Mouse (Mus musculus): ENCODE data around the gene Olfr992. TPM values are rescaled to one million over a fixed set of nuclear protein-coding genes. Genes with fewer than 3 reads are reported as not detected.
"Not testable (repeated sequence)": the region's sequence is repeated elsewhere in the genome, so short reads cannot be mapped to it uniquely, and the experiment has no call there.

The Olfr992 gene
- polyA plus RNA-seq (2016; fragmentation: Nextera tagmentation; extraction: Ambion mirVana): not detected in 2 replicates

GRCm38 (mm10) chr2:85409369-85409768 is at the start of gene Olfr992:
TSS of gene Olfr992 (minus strand) at chr2:85409469.
- no peaks in the 10 kb centered on the region for H3K4me1 ChIP-seq
- no peaks in the 10 kb centered on the region for H3K27me3 ChIP-seq (ENCODE audit: low read depth, poor library complexity, severe bottlenecking)
- no peak within 1 kb of the TSS for H3K27ac ChIP-seq (replicated peaks)
- no peak for DNase-seq (ENCODE audit: low spot score)
- H3K4me3 ChIP-seq: no peak within 1 kb of the TSS
- WGBS: 65% methylated on average over 2 of the region's 2 CpGs
- no peaks in the 10 kb centered on the region for H3K36me3 ChIP-seq
- no peaks in the 10 kb centered on the region for H3K9me3 ChIP-seq (replicated peaks)

GRCm38 (mm10) chr2:85443539-85443938 is 34.3 kb upstream of the Olfr992 start, which contains the start of gene Olfr995:
TSS of gene Olfr995 (minus strand) at chr2:85443639.
- Histone ChIP-seq H3K36me3 (no peaks in the 10 kb centered on the region), H3K27me3 (ENCODE audit: low read depth, poor library complexity, severe bottlenecking) (no peaks in the 10 kb centered on the region), H3K4me1 (no peaks in the 10 kb centered on the region), H3K27ac (replicated peaks) (no peak within 1 kb of the TSS), H3K4me3 (no peak within 1 kb of the TSS), H3K9me3 (replicated peaks) (no peaks in the 10 kb centered on the region)
- DNase-seq (ENCODE audit: low spot score): no peak
- 10% methylated on average over 1 of the region's 1 CpGs for WGBS

DNA sequence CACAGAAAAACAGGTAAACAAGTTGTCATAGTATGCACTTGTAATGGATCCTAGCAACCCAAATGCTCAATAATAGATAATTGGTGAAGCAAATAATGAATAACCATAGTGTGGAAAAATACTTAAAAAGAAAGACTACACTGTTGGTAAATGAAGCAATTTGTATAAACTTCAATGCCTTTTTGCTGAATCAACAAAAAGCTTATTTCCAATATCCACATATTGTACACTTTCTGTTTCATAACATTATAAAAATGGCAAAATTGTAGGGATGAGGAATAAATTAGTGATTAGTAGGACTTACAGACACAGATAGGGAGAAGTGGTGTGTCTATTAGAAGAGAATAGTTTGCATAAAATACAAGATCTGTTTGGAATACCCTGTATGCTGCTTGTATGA is 33.3 kb upstream of the Olfr992 start:
- no peak for DNase-seq (ENCODE audit: low spot score)

GRCm38 (mm10) chr2:85436351-85436750 is 27.1 kb upstream of the Olfr992 start, which contains the start of gene Olfr994:
TSS of gene Olfr994 (minus strand) at chr2:85436451.
- no peaks in the 10 kb centered on the region for H3K9me3 ChIP-seq (replicated peaks)
- WGBS: 89% methylated on average over 3 of the region's 3 CpGs
- H3K4me1 ChIP-seq: no peaks in the 10 kb centered on the region
- H3K4me3 ChIP-seq: no peak within 1 kb of the TSS
- no peak for DNase-seq (ENCODE audit: low spot score)
- H3K27ac ChIP-seq (replicated peaks): no peak within 1 kb of the TSS
- no peaks in the 10 kb centered on the region for H3K36me3 ChIP-seq
- no peaks in the 10 kb centered on the region for H3K27me3 ChIP-seq (ENCODE audit: low read depth, poor library complexity, severe bottlenecking)

More for the DNA sequence above, 33.3 kb upstream of the Olfr992 start:
- H3K27me3 ChIP-seq (ENCODE audit: low read depth, poor library complexity, severe bottlenecking): no peaks in the 10 kb centered on the region
- H3K27ac ChIP-seq (replicated peaks): no peak overlapping the region
- H3K36me3 ChIP-seq: no peaks in the 10 kb centered on the region
- H3K9me3 ChIP-seq (replicated peaks): no peaks in the 10 kb centered on the region
- H3K4me1 ChIP-seq: no peaks in the 10 kb centered on the region
- H3K4me3 ChIP-seq: no peak overlapping the region

DNA sequence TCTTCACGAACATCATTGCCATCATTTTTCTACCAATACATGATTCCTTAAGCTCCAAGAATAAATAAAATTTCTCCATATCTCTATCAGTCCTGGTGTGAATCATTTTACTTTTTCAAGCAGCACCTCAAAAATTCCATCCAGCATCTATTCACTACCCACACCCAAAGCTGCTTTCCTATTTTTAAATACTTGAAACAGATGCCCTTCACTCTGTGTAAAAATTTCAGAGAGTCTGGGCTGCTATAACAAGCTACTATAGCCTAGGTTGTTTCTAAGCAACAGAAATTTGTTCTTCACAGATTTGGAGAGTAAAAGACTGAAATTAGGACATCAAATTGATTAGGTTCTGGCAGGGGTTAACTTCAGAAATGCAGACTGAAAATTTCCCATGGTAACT is 16.6 kb upstream of the Olfr992 start:
- DNase-seq (ENCODE audit: low spot score): no peak
- H3K4me3 ChIP-seq: no peak overlapping the region
- no peaks in the 10 kb centered on the region for H3K27me3 ChIP-seq (ENCODE audit: low read depth, poor library complexity, severe bottlenecking)
- no peaks in the 10 kb centered on the region for H3K4me1 ChIP-seq
- H3K9me3 ChIP-seq (replicated peaks): no peaks in the 10 kb centered on the region
- WGBS: 90% methylated on average over 1 of the region's 1 CpGs
- no peak overlapping the region for H3K27ac ChIP-seq (replicated peaks)
- H3K36me3 ChIP-seq: no peaks in the 10 kb centered on the region

- no peak within 1 kb of the TSS for H3K27ac ChIP-seq (replicated peaks)
- H3K9me3 ChIP-seq (replicated peaks): no peaks in the 10 kb centered on the region
- DNase-seq (ENCODE audit: low spot score): no peak
- no peaks in the 10 kb centered on the region for H3K27me3 ChIP-seq (ENCODE audit: low read depth, poor library complexity, severe bottlenecking)
- no peaks in the 10 kb centered on the region for H3K4me1 ChIP-seq
- H3K4me3 ChIP-seq: no peak within 1 kb of the TSS
- H3K36me3 ChIP-seq: no peaks in the 10 kb centered on the region
Observed at GRCm38 (mm10) chr2:85414777-85415176, 5.5 kb upstream of the Olfr992 start, which contains the start of gene Olfr993. TSS of gene Olfr993 (minus strand) at chr2:85414877.

- not testable (repeated sequence) for H3K27ac ChIP-seq (replicated peaks); DNase-seq (ENCODE audit: low spot score); H3K9me3 ChIP-seq (replicated peaks); H3K27me3 ChIP-seq (ENCODE audit: low read depth, poor library complexity, severe bottlenecking); H3K36me3 ChIP-seq; H3K4me1 ChIP-seq; H3K4me3 ChIP-seq
Observed at GRCm38 (mm10) chr2:85363127-85363526, 46.1 kb downstream of the Olfr992 start, which contains the start of gene Olfr988. TSS of gene Olfr988 (minus strand) at chr2:85363227.

Other genes starting within 250 kb of the Olfr992 start
- gene Lrrc55, start 212.3 kb downstream of the Olfr992 start, polyA plus RNA-seq (2016; fragmentation: Nextera tagmentation; extraction: Ambion mirVana): 0.25 and 0.76 TPM in 2 replicates
- gene Olfr987, start 70.2 kb downstream of the Olfr992 start, polyA plus RNA-seq (2016; fragmentation: Nextera tagmentation; extraction: Ambion mirVana): not detected in 2 replicates
- not detected in 2 replicates for gene Olfr988, start 46.2 kb downstream of the Olfr992 start, polyA plus RNA-seq (2016; fragmentation: Nextera tagmentation; extraction: Ambion mirVana)
- gene Olfr993, start 5.4 kb upstream of the Olfr992 start, polyA plus RNA-seq (2016; fragmentation: Nextera tagmentation; extraction: Ambion mirVana): not detected in 2 replicates
- not detected in 2 replicates for gene Olfr994, start 27.0 kb upstream of the Olfr992 start, polyA plus RNA-seq (2016; fragmentation: Nextera tagmentation; extraction: Ambion mirVana)
- not detected in 2 replicates for gene Olfr995, start 34.2 kb upstream of the Olfr992 start, polyA plus RNA-seq (2016; fragmentation: Nextera tagmentation; extraction: Ambion mirVana)
- 0.11 TPM in 1 of 2 replicates, not detected in the other for gene 4833423E24Rik, start 109.6 kb upstream of the Olfr992 start, polyA plus RNA-seq (2016; fragmentation: Nextera tagmentation; extraction: Ambion mirVana)
- gene Olfr996, start 169.7 kb upstream of the Olfr992 start, polyA plus RNA-seq (2016; fragmentation: Nextera tagmentation; extraction: Ambion mirVana): not detected in 2 replicates
- not detected in 2 replicates for gene Olfr998, start 179.5 kb upstream of the Olfr992 start, polyA plus RNA-seq (2016; fragmentation: Nextera tagmentation; extraction: Ambion mirVana)
- not detected in 2 replicates for gene Olfr1000, start 202.4 kb upstream of the Olfr992 start, polyA plus RNA-seq (2016; fragmentation: Nextera tagmentation; extraction: Ambion mirVana)
- gene Olfr1002, start 241.2 kb upstream of the Olfr992 start, polyA plus RNA-seq (2016; fragmentation: Nextera tagmentation; extraction: Ambion mirVana): not detected in 2 replicates